ENCODE assay signal across 9 mouse cellular contexts in genomic region chrX:112524755-112525154, GRCm38 (mm10). TPM values are rescaled to one million over a fixed set of nuclear protein-coding genes. Genes with fewer than 3 reads are reported as not detected.
DNase-seq lines count a peak whose midpoint lies in the region; ATAC-seq lines count a peak whose summit lies in the region.
"Had no signal": no experiment of that assay in that cellular context is flagged by ENCODE, and none has a peak within 500 bp of the region (broad histone marks: within the 10 kb centered on the region; RNA-seq: fewer than 3 reads in every experiment).

No protein-coding gene starts in this region.

- no peaks in the 10 kb centered on the region for H3K4me1 ChIP-seq in embryonic facial prominence, embryonic 11.5 days (ENCODE audit: control insufficient read depth, insufficient read depth, low read length)
- no peaks in the 10 kb centered on the region for H3K4me1 ChIP-seq in embryonic facial prominence, embryonic 10.5 days
- H3K4me1 ChIP-seq in midbrain, embryonic 12.5 days, result no peaks in the 10 kb centered on the region
- no peaks in the 10 kb centered on the region for H3K4me1 ChIP-seq in midbrain, embryonic 10.5 days
- H3K4me1 ChIP-seq in forebrain, embryonic 14.5 days (ENCODE audit: control insufficient read depth, insufficient read depth, low read length), result no peaks in the 10 kb centered on the region

- no peak overlapping the region for H3K9ac ChIP-seq in embryonic facial prominence, embryonic 11.5 days (replicated peaks; ENCODE audit: low read length)
- H3K9ac ChIP-seq in midbrain, embryonic 12.5 days (replicated peaks), result no peak overlapping the region
- H3K9ac ChIP-seq in forebrain, embryonic 14.5 days (ENCODE audit: low read length), result no peak overlapping the region

- H3K9me3 ChIP-seq in embryonic facial prominence, embryonic 11.5 days (replicated peaks; ENCODE audit: control insufficient read depth, low read length), result no peaks in the 10 kb centered on the region
- no peaks in the 10 kb centered on the region for H3K9me3 ChIP-seq in embryonic facial prominence, embryonic 10.5 days
- H3K9me3 ChIP-seq in midbrain, embryonic 12.5 days, result no peaks in the 10 kb centered on the region
- no peaks in the 10 kb centered on the region for H3K9me3 ChIP-seq in midbrain, embryonic 10.5 days (replicated peaks)
- no peaks in the 10 kb centered on the region for H3K9me3 ChIP-seq in forebrain, embryonic 14.5 days (replicated peaks; ENCODE audit: control insufficient read depth, low read length)

- no peaks in the 10 kb centered on the region for H3K27me3 ChIP-seq in embryonic facial prominence, embryonic 11.5 days (ENCODE audit: control insufficient read depth, insufficient read depth, low read length)
- H3K27me3 ChIP-seq in embryonic facial prominence, embryonic 10.5 days (replicated peaks; ENCODE audit: low read depth, poor library complexity, severe bottlenecking), result no peaks in the 10 kb centered on the region
- no peaks in the 10 kb centered on the region for H3K27me3 ChIP-seq in midbrain, embryonic 12.5 days
- no peaks in the 10 kb centered on the region for H3K27me3 ChIP-seq in midbrain, embryonic 10.5 days (ENCODE audit: low read depth, poor library complexity, severe bottlenecking)
- no peaks in the 10 kb centered on the region for H3K27me3 ChIP-seq in forebrain, embryonic 14.5 days (replicated peaks; ENCODE audit: control insufficient read depth, insufficient read depth, low read length)

- 47% methylated on average over 1 of the region's 1 CpGs for WGBS in embryonic facial prominence, embryonic 11.5 days
- WGBS in embryonic facial prominence, embryonic 10.5 days, result 83% methylated on average over 1 of the region's 1 CpGs
- 63% methylated on average over 1 of the region's 1 CpGs for WGBS in midbrain, embryonic 12.5 days
- 89% methylated on average over 1 of the region's 1 CpGs for WGBS in midbrain, embryonic 10.5 days
- 79% methylated on average over 1 of the region's 1 CpGs for WGBS in forebrain, embryonic 14.5 days

- H3K4me2 ChIP-seq in embryonic facial prominence, embryonic 11.5 days (ENCODE audit: low read depth, low read length), result no peak overlapping the region
- no peak overlapping the region for H3K4me2 ChIP-seq in midbrain, embryonic 12.5 days (replicated peaks)
- H3K4me2 ChIP-seq in forebrain, embryonic 14.5 days (ENCODE audit: low read length), result no peak overlapping the region

- no peak for ATAC-seq in embryonic facial prominence, embryonic 11.5 days (replicated peaks; ENCODE audit: insufficient number of reproducible peaks, low FRiP score, low TSS enrichment, low read depth)
- peak; percentile 68 for ATAC-seq in midbrain, embryonic 12.5 days (ENCODE audit: low FRiP score, low read depth)
- ATAC-seq in forebrain, embryonic 14.5 days, result peak; percentile 42; the same call in 1 of the 2 replicates
- ATAC-seq in megakaryocyte progenitor cell, adult 5-6 weeks (replicated peaks; ENCODE audit: poor library complexity), result peak; percentile 88
- no peak for ATAC-seq in activated CD4-positive, CD25-positive, alpha-beta regulatory T cell, adult 4 months

- H3K36me3 ChIP-seq in embryonic facial prominence, embryonic 11.5 days (replicated peaks; ENCODE audit: control insufficient read depth, insufficient read depth, low read depth, low read length), result no peaks in the 10 kb centered on the region
- no peaks in the 10 kb centered on the region for H3K36me3 ChIP-seq in embryonic facial prominence, embryonic 10.5 days (replicated peaks)
- H3K36me3 ChIP-seq in midbrain, embryonic 12.5 days, result no peaks in the 10 kb centered on the region
- no peaks in the 10 kb centered on the region for H3K36me3 ChIP-seq in midbrain, embryonic 10.5 days
- H3K36me3 ChIP-seq in forebrain, embryonic 14.5 days (ENCODE audit: control insufficient read depth, insufficient read depth, low read length), result no peaks in the 10 kb centered on the region

- H3K4me3 ChIP-seq in embryonic facial prominence, embryonic 11.5 days (ENCODE audit: low read depth, low read length), result no peak overlapping the region
- H3K4me3 ChIP-seq in embryonic facial prominence, embryonic 10.5 days, result no peak overlapping the region
- no peak overlapping the region for H3K4me3 ChIP-seq in midbrain, embryonic 12.5 days
- H3K4me3 ChIP-seq in midbrain, embryonic 10.5 days, result no peak overlapping the region
- no peak overlapping the region for H3K4me3 ChIP-seq in forebrain, embryonic 14.5 days (ENCODE audit: low read depth, low read length)

- H3K27ac ChIP-seq in embryonic facial prominence, embryonic 11.5 days (replicated peaks; ENCODE audit: low read depth, low read length), result no peak overlapping the region
- no peak overlapping the region for H3K27ac ChIP-seq in embryonic facial prominence, embryonic 10.5 days (replicated peaks)
- H3K27ac ChIP-seq in midbrain, embryonic 12.5 days (replicated peaks), result no peak overlapping the region
- H3K27ac ChIP-seq in midbrain, embryonic 10.5 days (replicated peaks), result no peak overlapping the region
- no peak overlapping the region for H3K27ac ChIP-seq in forebrain, embryonic 14.5 days (ENCODE audit: low read depth, low read length)

- peak; percentile 63 for DNase-seq in embryonic facial prominence, embryonic 11.5 days (ENCODE audit: low spot score)
- no peak for DNase-seq in embryonic facial prominence, embryonic 10.5 days (ENCODE audit: low spot score)
- DNase-seq in midbrain, embryonic 10.5 days (ENCODE audit: low spot score), result no peak
- peak; percentile 69 for DNase-seq in forebrain, embryonic 14.5 days (ENCODE audit: low spot score)
- DNase-seq in urinary bladder, postnatal 10 days (ENCODE audit: low spot score), result no peak

RNA-seq across cellular contexts. Expression of gene 2010106E10Rik, which starts 29.7 kb away (rescaled TPM):
- polyA plus RNA-seq in embryonic facial prominence, embryonic 11.5 days (2014; fragmentation: Nextera tagmentation; extraction: Ambion mirVana), result not detected in 2 replicates
- not detected in 2 replicates for polyA plus RNA-seq in embryonic facial prominence, embryonic 10.5 days (2016; fragmentation: Nextera tagmentation; extraction: Ambion mirVana)
- not detected in 2 replicates for polyA plus RNA-seq in midbrain, embryonic 12.5 days (2016; fragmentation: Nextera tagmentation; extraction: Ambion mirVana)
- polyA plus RNA-seq in midbrain, embryonic 10.5 days (2016; fragmentation: Nextera tagmentation; extraction: Ambion mirVana), result not detected in 2 replicates
- not detected in 2 replicates for polyA plus RNA-seq in forebrain, embryonic 14.5 days (2014; fragmentation: Nextera tagmentation; extraction: Ambion mirVana)
- not detected in 2 replicates for total RNA-seq in megakaryocyte progenitor cell, adult 5-6 weeks (2015)
- total RNA-seq in megakaryocyte progenitor cell, adult 5-6 weeks (2017), result not detected in 2 replicates
- polyA plus RNA-seq in activated CD4-positive, CD25-positive, alpha-beta regulatory T cell, adult 4 months (2017; shearing (Covaris generic)), result not detected
- total RNA-seq: heart, postnatal 14 days had no signal

Comparison
In these comparisons a context has a peak if more than half of its experiments do, and no peak if none do; other contexts are left out.
1. DNase-seq: peak in embryonic facial prominence, embryonic 11.5 days (single experiment) and forebrain, embryonic 14.5 days (single experiment); none in embryonic facial prominence, embryonic 10.5 days (single experiment), midbrain, embryonic 10.5 days (single experiment) and urinary bladder, postnatal 10 days (single experiment).
2. ATAC-seq: peak in midbrain, embryonic 12.5 days (single experiment), forebrain, embryonic 14.5 days (single experiment) and megakaryocyte progenitor cell, adult 5-6 weeks (single experiment); none in embryonic facial prominence, embryonic 11.5 days (single experiment) and activated CD4-positive, CD25-positive, alpha-beta regulatory T cell, adult 4 months (single experiment).